Mouse (Mus musculus) thymus, adult 2 months (tissue): Measurements from ENCODE around the gene Tfap2d.

Experiments
- CTCF ChIP-seq: fragments of 200-500 bp; IDR thresholded peaks from 2 replicates; pipeline ENCODE4 v1.5.1; 2012; ENCODE audit warnings: mild to moderate bottlenecking, control low read depth, low read length, moderate library complexity, borderline replicate concordance; ENCODE audit not compliant: control insufficient read depth, poor library complexity, insufficient read depth; ENCODE audit errors: extremely low read depth
- POLR2A ChIP-seq: fragments of 200-500 bp; IDR thresholded peaks from 2 replicates; pipeline ENCODE4 v1.6.1; 2012; ENCODE audit warnings: mild to moderate bottlenecking, low read length, control low read depth, moderate library complexity; ENCODE audit not compliant: control insufficient read depth, poor library complexity, insufficient read depth; ENCODE audit errors: extremely low read depth

GRCm38 (mm10) chr1:19206194-19206593 is 103.4 kb downstream of the Tfap2d start:
- TF ChIP-seq CTCF (no peak), POLR2A (no peak)
